Mouse (Mus musculus): ENCODE measurements at regions not wholly inside any gene's neighbourhood (a gene's known extent, or its start where the extent isn't known, plus 50 kb on each side); places are given as distances from the start of the nearest gene placed in this dataset.
A peak's percentile ranks its signal among the peaks of the same experiment; 100 is the strongest.
"Not testable (repeated sequence)": the region's sequence is repeated elsewhere in the genome, so short reads cannot be mapped to it uniquely, and the experiment has no call there.

DNA sequence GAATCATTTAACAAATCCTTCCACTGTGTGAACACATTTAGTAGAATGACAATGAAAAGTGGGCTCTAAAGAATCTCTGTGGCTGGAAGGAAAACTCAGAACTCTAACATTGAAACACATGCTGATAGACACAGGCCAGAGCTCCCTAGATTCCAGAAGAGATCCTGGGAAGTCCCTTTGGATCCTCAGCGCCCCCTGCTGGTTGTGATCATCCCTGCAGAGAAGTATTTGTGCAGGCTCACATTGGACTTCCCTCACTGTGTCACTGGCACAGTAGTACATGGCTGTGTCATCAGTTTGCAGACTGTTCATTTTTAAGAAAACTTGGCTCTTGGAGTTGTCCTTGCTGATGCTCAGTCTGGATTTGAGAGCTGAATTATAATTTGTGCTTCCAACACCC, 252.2 kb downstream of the Adam6a start:
- H3K4me3 ChIP-seq (ENCODE audit: low read depth, low read length); H3K27ac ChIP-seq (ENCODE audit: low read depth); H3K27me3 ChIP-seq (ENCODE audit: control insufficient read depth, insufficient read depth, low read length); H3K4me2 ChIP-seq (ENCODE audit: low read depth, low read length); H3K9me3 ChIP-seq (replicated peaks; ENCODE audit: control insufficient read depth, low read length); H3K4me1 ChIP-seq (ENCODE audit: control insufficient read depth, insufficient read depth); H3K36me3 ChIP-seq (replicated peaks; ENCODE audit: control insufficient read depth, insufficient read depth, low read length); ATAC-seq (ENCODE audit: insufficient read depth, low read depth); H3K9ac ChIP-seq (replicated peaks; ENCODE audit: low read depth, low read length); DNase-seq (ENCODE audit: low spot score): not testable (repeated sequence)
- TF ChIP-seq CTCF (IDR thresholded peaks at IDR 0.05; ENCODE audit: low read depth): peak; percentile 15
- WGBS: 0% methylated on average over 1 of the region's 1 CpGs

DNA sequence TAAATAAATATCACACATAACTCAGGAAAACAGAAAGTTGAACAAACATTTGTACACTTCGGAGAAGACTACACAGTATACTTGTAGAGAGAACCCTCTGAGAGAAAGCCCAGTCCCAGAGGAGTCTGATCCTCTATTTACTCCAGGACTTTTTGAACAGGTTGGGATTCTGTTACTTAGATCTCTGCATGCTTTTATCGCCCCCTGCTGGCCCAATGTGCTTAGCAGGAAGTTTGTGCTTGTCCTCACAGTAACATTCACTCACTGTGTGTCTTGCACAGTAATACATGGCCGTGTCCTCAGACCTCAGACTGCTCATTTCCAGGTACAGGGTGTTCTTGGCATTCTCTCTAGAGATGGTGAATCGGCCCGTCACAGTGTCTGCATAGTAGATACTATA, 282.7 kb downstream of the Adam6a start:
- Histone ChIP-seq H3K4me3 (ENCODE audit: low read depth, low read length) (no peak overlapping the region), H3K36me3 (replicated peaks; ENCODE audit: control insufficient read depth, insufficient read depth, low read length) (no peaks in the 10 kb centered on the region), H3K9ac (replicated peaks; ENCODE audit: low read depth, low read length) (no peak overlapping the region), H3K4me2 (ENCODE audit: low read depth, low read length) (no peak overlapping the region), H3K9me3 (replicated peaks; ENCODE audit: control insufficient read depth, low read length) (peaks cover 11% of the 10 kb centered on the region; the same call in 1 of the 2 replicates), H3K27ac (ENCODE audit: low read depth) (no peak overlapping the region), H3K4me1 (ENCODE audit: control insufficient read depth, insufficient read depth) (no peaks in the 10 kb centered on the region), H3K27me3 (ENCODE audit: control insufficient read depth, insufficient read depth, low read length) (no peaks in the 10 kb centered on the region)
- ATAC-seq (ENCODE audit: insufficient read depth, low read depth) (no peak), DNase-seq (ENCODE audit: low spot score) (no peak)
- WGBS: 59% methylated on average over 5 of the region's 5 CpGs
- TF ChIP-seq EP300 (IDR thresholded peaks at IDR 0.05; ENCODE audit: low read depth) (no peak), CTCF (IDR thresholded peaks at IDR 0.05; ENCODE audit: low read depth) (no peak)

GRCm38 (mm10) chr12:113858893-113859292, 315.2 kb downstream of the Adam6a start:
- Histone ChIP-seq H3K4me3 (ENCODE audit: low read depth, low read length) (no peak overlapping the region), H3K4me2 (ENCODE audit: low read depth, low read length) (no peak overlapping the region), H3K4me1 (ENCODE audit: control insufficient read depth, insufficient read depth) (no peaks in the 10 kb centered on the region), H3K9me3 (replicated peaks; ENCODE audit: control insufficient read depth, low read length) (peaks cover 4% of the 10 kb centered on the region; the same call in 1 of the 2 replicates), H3K27me3 (ENCODE audit: control insufficient read depth, insufficient read depth, low read length) (no peaks in the 10 kb centered on the region), H3K27ac (ENCODE audit: low read depth) (no peak overlapping the region), H3K9ac (replicated peaks; ENCODE audit: low read depth, low read length) (no peak overlapping the region), H3K36me3 (replicated peaks; ENCODE audit: control insufficient read depth, insufficient read depth, low read length) (no peaks in the 10 kb centered on the region)
- no peak for ATAC-seq (ENCODE audit: insufficient read depth, low read depth)
- no peak for DNase-seq (ENCODE audit: low spot score)
- TF ChIP-seq EP300 (IDR thresholded peaks at IDR 0.05; ENCODE audit: low read depth) (no peak), CTCF (IDR thresholded peaks at IDR 0.05; ENCODE audit: low read depth) (peak; percentile 26; the same call in 1 of the 2 replicates)
- 29% methylated on average over 4 of the region's 4 CpGs for WGBS

DNA sequence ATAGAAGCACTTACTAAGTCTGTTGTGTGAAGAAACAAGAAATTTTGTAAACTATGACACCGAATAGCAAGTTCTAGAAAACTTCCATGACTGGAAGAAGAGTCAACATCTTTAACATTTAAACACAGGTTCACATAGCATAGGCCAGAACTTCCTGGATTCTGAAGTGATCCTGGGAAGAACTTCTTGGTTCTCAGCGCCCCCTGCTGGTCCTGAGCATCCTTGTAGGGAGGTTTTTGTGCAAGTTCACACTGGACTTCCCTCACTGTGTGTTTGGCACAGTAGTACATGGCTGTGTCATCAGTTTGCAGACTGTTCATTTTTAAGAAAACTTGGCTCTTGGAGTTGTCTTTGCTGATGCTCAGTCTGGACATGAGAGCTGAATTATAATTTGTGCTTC, 335.1 kb downstream of the Adam6a start:
- DNase-seq (ENCODE audit: low spot score) (no peak), ATAC-seq (ENCODE audit: insufficient read depth, low read depth) (no peak)
- Histone ChIP-seq H3K9ac (replicated peaks; ENCODE audit: low read depth, low read length) (no peak overlapping the region), H3K36me3 (replicated peaks; ENCODE audit: control insufficient read depth, insufficient read depth, low read length) (no peaks in the 10 kb centered on the region), H3K4me1 (ENCODE audit: control insufficient read depth, insufficient read depth) (no peaks in the 10 kb centered on the region), H3K4me2 (ENCODE audit: low read depth, low read length) (no peak overlapping the region), H3K9me3 (replicated peaks; ENCODE audit: control insufficient read depth, low read length) (peaks cover 3% of the 10 kb centered on the region), H3K4me3 (ENCODE audit: low read depth, low read length) (no peak overlapping the region), H3K27ac (ENCODE audit: low read depth) (no peak overlapping the region), H3K27me3 (ENCODE audit: control insufficient read depth, insufficient read depth, low read length) (no peaks in the 10 kb centered on the region)
- TF ChIP-seq EP300 (IDR thresholded peaks at IDR 0.05; ENCODE audit: low read depth): no peak
- no peak for TF ChIP-seq CTCF (IDR thresholded peaks at IDR 0.05; ENCODE audit: low read depth)
- WGBS: 16% methylated on average over 2 of the region's 2 CpGs

DNA sequence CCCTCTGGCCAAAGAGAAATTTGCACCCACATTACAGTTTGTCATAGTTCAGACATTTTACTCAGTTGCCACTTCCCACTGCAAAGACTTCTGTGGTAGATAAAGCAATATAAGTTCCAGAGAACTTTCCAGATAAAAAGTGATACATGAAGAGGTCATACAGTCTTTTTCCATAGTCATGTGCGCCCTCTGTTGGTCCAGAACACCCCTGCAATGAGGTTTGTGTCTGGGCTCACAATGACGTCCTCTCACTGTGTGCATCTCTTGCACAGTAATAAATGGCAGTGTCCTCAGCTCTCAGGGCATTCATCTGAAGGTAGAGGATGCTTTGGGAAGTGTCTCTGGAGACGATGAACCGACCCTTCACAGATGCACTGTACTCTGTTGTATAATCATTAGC, 352.4 kb downstream of the Adam6a start:
- 25% methylated on average over 4 of the region's 4 CpGs for WGBS
- Histone ChIP-seq H3K27me3 (ENCODE audit: control insufficient read depth, insufficient read depth, low read length) (no peaks in the 10 kb centered on the region), H3K9me3 (replicated peaks; ENCODE audit: control insufficient read depth, low read length) (no peaks in the 10 kb centered on the region), H3K4me1 (ENCODE audit: control insufficient read depth, insufficient read depth) (no peaks in the 10 kb centered on the region), H3K4me3 (ENCODE audit: low read depth, low read length) (no peak overlapping the region), H3K4me2 (ENCODE audit: low read depth, low read length) (no peak overlapping the region), H3K9ac (replicated peaks; ENCODE audit: low read depth, low read length) (no peak overlapping the region), H3K27ac (ENCODE audit: low read depth) (no peak overlapping the region), H3K36me3 (replicated peaks; ENCODE audit: control insufficient read depth, insufficient read depth, low read length) (no peaks in the 10 kb centered on the region)
- no peak for TF ChIP-seq CTCF (IDR thresholded peaks at IDR 0.05; ENCODE audit: low read depth)
- TF ChIP-seq EP300 (IDR thresholded peaks at IDR 0.05; ENCODE audit: low read depth): no peak
- DNase-seq (ENCODE audit: low spot score): no peak
- ATAC-seq (ENCODE audit: insufficient read depth, low read depth): no peak

DNA sequence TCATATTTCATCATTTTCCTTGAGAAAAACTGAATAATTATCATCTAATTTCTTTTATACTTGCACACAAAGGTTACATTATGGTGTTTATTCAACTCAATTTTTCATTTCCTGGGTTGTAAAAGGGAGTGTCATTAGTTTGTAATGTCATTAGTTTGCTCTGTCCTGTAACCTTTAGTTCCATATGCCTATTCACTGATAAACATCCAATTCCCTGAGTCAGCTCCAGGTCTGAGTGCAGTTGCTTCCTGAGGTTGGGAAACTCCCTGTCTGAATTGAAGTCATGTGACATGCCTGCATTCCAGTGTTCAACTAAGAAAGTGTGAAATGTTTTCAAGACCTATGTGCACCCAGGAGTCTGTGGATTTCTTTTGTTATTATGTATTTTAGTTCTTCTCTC, 362.8 kb downstream of the Adam6a start:
- Histone ChIP-seq H3K4me2 (ENCODE audit: low read depth, low read length) (no peak overlapping the region), H3K9me3 (replicated peaks; ENCODE audit: control insufficient read depth, low read length) (peaks cover 8% of the 10 kb centered on the region; the same call in 1 of the 2 replicates), H3K4me1 (ENCODE audit: control insufficient read depth, insufficient read depth) (no peaks in the 10 kb centered on the region), H3K27ac (ENCODE audit: low read depth) (no peak overlapping the region), H3K9ac (replicated peaks; ENCODE audit: low read depth, low read length) (no peak overlapping the region), H3K36me3 (replicated peaks; ENCODE audit: control insufficient read depth, insufficient read depth, low read length) (no peaks in the 10 kb centered on the region), H3K4me3 (ENCODE audit: low read depth, low read length) (no peak overlapping the region), H3K27me3 (ENCODE audit: control insufficient read depth, insufficient read depth, low read length) (no peaks in the 10 kb centered on the region)
- TF ChIP-seq CTCF (IDR thresholded peaks at IDR 0.05; ENCODE audit: low read depth) (no peak), EP300 (IDR thresholded peaks at IDR 0.05; ENCODE audit: low read depth) (no peak)
- DNase-seq (ENCODE audit: low spot score) (no peak), ATAC-seq (ENCODE audit: insufficient read depth, low read depth) (no peak)
